Mouse (Mus musculus): ENCODE results near the gene Gm8279. TPM values are rescaled to one million over a fixed set of nuclear protein-coding genes. Genes with fewer than 3 reads are reported as not detected.
"Not testable (repeated sequence)": the region's sequence is repeated elsewhere in the genome, so short reads cannot be mapped to it uniquely, and the experiment has no call there.

Gene Gm8279
- not detected for polyA plus RNA-seq (2021)

DNA sequence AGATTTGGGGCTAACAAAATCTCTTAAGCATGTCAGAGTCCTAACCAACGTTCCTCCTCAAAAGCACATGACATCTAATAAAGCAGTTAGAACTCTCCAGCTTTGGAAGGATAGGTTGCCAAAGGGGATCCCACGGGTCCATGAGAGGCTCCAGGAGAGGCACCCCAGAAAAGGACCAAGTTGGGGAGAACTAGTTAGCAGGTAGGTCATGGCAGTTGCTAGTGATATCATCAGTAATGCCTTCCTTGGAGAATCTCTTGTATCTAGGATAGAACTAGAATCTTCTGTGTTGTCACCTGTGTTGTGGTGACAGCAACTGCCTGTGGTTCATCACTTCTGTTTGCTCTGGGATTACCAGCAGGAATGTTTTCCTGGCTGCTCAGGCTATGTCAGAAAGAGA is at the start of gene Gm8279:
Gene Gm8279, plus strand, starts transcription at position 301 of the 400 bp plus-strand sequence.
- DNase-seq (ENCODE audit: low read depth, low spot score); ATAC-seq; in situ Hi-C loops (cut with MboI; ENCODE audit: low pct_unique_long_range_greater_than_20kb); H3K27me3 ChIP-seq; POLR2A ChIA-PET; CTCF ChIA-PET: not testable (repeated sequence)

DNA sequence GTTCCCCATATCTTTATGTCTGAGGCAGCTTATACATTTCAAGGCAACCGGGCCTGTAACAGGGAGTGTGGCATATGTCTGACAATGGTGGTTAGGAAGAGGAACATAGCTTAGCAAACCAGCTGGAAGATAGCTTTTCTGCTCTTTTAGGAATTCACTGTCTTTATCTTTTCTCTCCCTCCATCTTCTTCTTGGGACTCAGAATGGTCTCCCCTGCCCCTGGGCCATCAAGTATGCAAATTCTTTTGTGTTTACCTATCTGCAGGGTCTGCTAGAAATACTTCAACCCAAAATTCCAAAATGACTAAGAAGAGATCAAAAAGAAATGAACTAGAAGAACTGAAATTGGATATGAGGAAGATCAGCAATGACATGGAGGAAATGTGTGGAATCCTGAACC is 32.9 kb downstream of the Gm8279 start, which contains the start of gene Gm3317:
Gene Gm3317, plus strand, starts transcription at position 301 of the 400 bp plus-strand sequence.
- POLR2A ChIA-PET; CTCF ChIA-PET; ATAC-seq; in situ Hi-C loops (cut with MboI; ENCODE audit: low pct_unique_long_range_greater_than_20kb); DNase-seq (ENCODE audit: low read depth, low spot score); H3K27me3 ChIP-seq: not testable (repeated sequence)

DNA sequence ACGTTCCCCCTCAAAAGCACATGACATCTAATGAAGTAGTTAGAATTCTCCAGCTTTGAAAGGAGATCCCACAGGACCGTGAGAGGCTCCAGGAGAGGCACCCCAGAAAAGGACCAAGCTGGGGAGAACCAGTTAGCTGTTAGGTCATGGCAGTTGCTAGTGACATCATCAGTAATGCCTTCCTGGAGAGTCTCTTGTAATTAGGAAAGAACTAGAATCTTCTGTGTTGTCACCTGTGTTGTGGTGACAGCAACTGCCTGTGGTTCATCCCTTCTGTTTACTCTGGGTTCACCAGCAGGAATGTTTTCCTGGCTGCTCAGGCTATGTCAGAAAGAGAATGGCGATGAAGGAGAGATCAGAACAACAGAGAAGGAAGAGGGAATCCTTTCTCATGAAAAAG is 54.2 kb downstream of the Gm8279 start, which contains the start of gene Gm8271:
Gene Gm8271, plus strand, starts transcription at position 301 of the 400 bp plus-strand sequence.
- POLR2A ChIA-PET; H3K27me3 ChIP-seq; CTCF ChIA-PET; DNase-seq (ENCODE audit: low read depth, low spot score); in situ Hi-C loops (cut with MboI; ENCODE audit: low pct_unique_long_range_greater_than_20kb); ATAC-seq: not testable (repeated sequence)

Other genes with a start within 250 kb of the Gm8279 start
- gene Gm3278, start 239.1 kb upstream of the Gm8279 start, polyA plus RNA-seq (2021) = not detected
- gene Gm8297, start 147.6 kb upstream of the Gm8279 start, polyA plus RNA-seq (2021) = not detected
- gene Gm3298, start 115.6 kb upstream of the Gm8279 start, polyA plus RNA-seq (2021) = not detected
- not detected for gene 4930555G01Rik, start 80.9 kb upstream of the Gm8279 start, polyA plus RNA-seq (2021)
- not detected for gene Gm8281, start 60.5 kb upstream of the Gm8279 start, polyA plus RNA-seq (2021)
- not detected for gene Gm3317, start 33.0 kb downstream of the Gm8279 start, polyA plus RNA-seq (2021)
- gene Gm8271, start 54.3 kb downstream of the Gm8279 start, polyA plus RNA-seq (2021) = not detected
- not detected for gene Gm3526, start 129.1 kb downstream of the Gm8279 start, polyA plus RNA-seq (2021)
- not detected for gene Gm3542, start 203.4 kb downstream of the Gm8279 start, polyA plus RNA-seq (2021)